ENCODE assay signal across 16 mouse cellular contexts in genomic region chr9:117085706-117086105, GRCm38 (mm10).
"Had no signal": no experiment of that assay in that cellular context is flagged by ENCODE, and none has a peak within 500 bp of the region (broad histone marks: within the 10 kb centered on the region; RNA-seq: fewer than 3 reads in every experiment).

No protein-coding gene starts in this region.

- H3K27me3 ChIP-seq: neural tube, embryonic 12.5 days; neural tube, embryonic 15.5 days; stomach, embryonic 15.5 days had no signal

- H3K4me3 ChIP-seq: neural tube, embryonic 12.5 days; neural tube, embryonic 15.5 days; stomach, embryonic 15.5 days had no signal

- H3K4me1 ChIP-seq: neural tube, embryonic 12.5 days; stomach, embryonic 15.5 days had no signal

- H3K27ac ChIP-seq: neural tube, embryonic 12.5 days; neural tube, embryonic 15.5 days; stomach, embryonic 15.5 days; stomach, postnatal 0 days had no signal

- DNase-seq: retina, postnatal 1 day; right cerebral cortex, adult 18-20 months; right cerebral cortex, postnatal 14 days; right cerebral cortex, postnatal 25 days; right cerebral cortex, postnatal 4 days; spleen, adult 18-20 months; thymus, adult 18-20 months; thymus, adult 2 months; thymus, postnatal 14 days; thymus, postnatal 25 days; thymus, postnatal 36 days; thymus, postnatal 4 days had no signal

- H3K9ac ChIP-seq: neural tube, embryonic 12.5 days; neural tube, embryonic 15.5 days; stomach, embryonic 15.5 days had no signal

- H3K36me3 ChIP-seq: neural tube, embryonic 12.5 days; neural tube, embryonic 15.5 days; stomach, embryonic 15.5 days had no signal

- H3K4me2 ChIP-seq: neural tube, embryonic 12.5 days; neural tube, embryonic 15.5 days; stomach, embryonic 15.5 days had no signal

- H3K9me3 ChIP-seq: neural tube, embryonic 12.5 days; neural tube, embryonic 15.5 days; stomach, embryonic 15.5 days had no signal
